Mouse (Mus musculus): ENCODE data around the gene Carmil3.

Gene Carmil3

GRCm38 (mm10) chr14:55495509-55496240, 5.2 kb downstream of the Carmil3 start:
- in situ Hi-C loops (cut with MboI), result no loop called here

- in situ Hi-C loops (cut with MboI), result no loop called here
Measured at GRCm38 (mm10) chr14:55496761-55497448, 6.5 kb downstream of the Carmil3 start.

DNA sequence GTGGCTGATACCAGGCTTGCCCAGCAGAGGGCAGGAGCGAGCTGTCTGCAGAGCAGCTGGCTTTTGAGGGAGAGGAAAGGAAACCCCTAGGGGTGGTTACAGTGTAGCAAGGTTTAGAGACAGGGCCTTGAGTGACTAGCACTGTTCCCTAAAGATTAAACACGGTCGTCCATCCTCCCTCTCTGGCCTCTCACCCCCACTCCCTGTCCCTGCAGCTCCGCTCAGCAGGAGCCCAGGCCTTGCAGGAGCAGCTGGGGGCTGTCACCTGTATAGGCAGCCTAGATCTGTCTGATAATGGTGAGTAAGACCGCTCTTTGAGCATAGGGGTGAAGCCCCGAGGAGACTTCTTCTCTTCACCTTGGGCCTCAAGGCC, 7.0 kb downstream of the Carmil3 start:
- in situ Hi-C loops (cut with MboI), result no loop called here

DNA sequence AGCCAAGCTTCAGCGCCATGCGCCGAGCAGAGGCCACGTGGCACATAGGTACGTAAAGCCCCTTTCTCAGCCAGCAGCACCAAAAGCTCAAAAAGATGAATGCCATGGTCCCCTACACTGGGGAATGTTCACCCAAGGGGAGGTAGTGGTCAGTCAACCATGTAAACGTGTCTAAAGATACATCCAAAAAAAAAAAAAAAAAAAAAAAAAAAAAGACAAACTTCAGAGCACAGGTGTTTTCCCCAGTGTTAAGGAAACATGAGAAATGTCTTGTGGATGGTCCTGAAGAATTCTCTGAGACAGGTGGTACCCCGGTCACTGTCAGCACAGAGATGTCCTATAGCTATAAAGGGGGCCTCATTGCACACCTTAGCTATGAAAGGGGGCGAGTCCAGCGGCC, 15.2 kb downstream of the Carmil3 start:
- in situ Hi-C loops (cut with MboI), result no loop called here

GRCm38 (mm10) chr14:55507801-55508200, 17.4 kb downstream of the Carmil3 start:
- in situ Hi-C loops (cut with MboI), result no loop called here

DNA sequence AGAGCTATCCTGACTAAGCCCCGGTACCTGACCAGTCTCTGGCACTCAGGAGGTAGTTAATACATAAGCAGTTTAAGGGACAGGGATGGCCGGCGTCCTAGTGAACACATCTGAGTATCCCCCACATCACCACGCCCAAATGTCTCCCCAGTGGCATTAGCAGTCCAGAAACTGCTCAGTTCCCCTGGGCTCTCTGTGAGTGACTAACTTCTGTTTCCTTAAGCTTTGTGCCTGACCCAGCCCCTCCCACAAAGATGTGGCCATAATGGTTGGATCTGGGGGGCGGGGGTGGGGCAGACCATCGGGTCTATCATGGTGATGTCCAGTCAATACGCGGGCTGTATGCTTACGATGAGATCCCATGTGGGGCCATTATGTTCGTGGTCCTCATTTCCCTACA, 19.1 kb downstream of the Carmil3 start:
- in situ Hi-C loops (cut with MboI), result no loop called here

GRCm38 (mm10) chr14:55510125-55510731, 19.8 kb downstream of the Carmil3 start, which contains the start of gene Cpne6:
Gene Cpne6 (plus strand): TSS chr14:55510445.
- in situ Hi-C loops (cut with MboI), result no loop called here

- in situ Hi-C loops (cut with MboI), result no loop called here
Measured at GRCm38 (mm10) chr14:55511037-55511436, 20.6 kb downstream of the Carmil3 start.

GRCm38 (mm10) chr14:55513927-55514326, 23.5 kb downstream of the Carmil3 start:
- in situ Hi-C loops (cut with MboI), result no loop called here

DNA sequence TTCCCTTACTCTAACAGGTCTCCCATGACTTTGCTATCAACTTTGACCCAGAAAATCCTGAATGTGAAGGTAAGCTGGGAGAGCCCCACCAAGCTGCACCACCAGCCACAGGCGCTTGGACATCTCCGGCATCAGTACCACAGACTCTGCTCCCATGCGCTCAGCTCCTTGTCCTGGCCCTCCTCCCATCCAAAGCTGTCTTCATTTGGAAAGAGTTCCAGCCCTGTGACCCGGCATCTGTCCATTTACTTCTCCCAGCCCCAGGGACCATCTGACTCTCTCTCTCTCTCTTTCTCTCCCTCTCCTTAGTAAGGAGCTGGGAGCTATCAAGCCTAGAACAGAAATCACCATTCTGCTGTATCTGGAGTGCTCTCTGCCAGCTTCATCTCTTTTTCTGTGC, 25.4 kb downstream of the Carmil3 start:
- in situ Hi-C loops (cut with MboI), result no loop called here

DNA sequence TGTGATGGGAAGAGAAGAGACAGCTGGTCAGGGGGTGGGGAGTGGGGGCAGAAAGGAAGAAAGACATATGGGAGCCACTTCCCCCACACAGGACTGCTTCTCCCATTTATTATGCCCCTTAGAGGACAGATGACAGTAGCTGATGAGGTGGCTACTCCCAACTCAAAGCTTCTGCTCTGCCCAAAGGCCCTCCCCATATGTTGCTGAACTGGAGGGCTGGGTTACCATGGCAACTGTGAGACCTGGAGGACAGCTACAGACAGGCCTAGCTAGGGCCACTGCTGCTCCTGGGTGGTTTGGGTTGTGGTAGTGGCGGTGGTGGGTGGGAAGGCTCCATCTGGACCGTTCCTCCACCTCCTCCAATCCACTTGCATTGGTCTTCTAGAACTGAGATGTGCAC, 28.4 kb downstream of the Carmil3 start:
- in situ Hi-C loops (cut with MboI), result no loop called here

DNA sequence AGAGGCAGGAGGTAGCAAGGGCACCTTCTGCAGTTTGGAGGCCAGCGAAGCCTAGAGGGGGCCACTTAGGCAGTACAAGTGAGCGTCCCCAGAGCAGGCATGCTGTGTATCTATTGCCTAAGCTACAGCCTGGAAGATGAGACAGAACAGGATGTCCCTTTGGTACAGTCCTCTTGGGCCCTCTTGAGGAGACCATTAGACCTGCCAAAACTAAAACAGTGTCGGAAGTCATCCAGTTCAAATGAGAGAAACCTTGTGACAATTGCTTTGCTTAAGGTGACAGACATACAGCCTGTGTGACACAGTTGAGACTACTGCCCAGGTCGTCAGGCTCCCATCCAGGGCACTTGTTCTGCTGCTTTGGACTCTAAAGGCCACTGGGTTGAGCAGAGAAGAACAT, 29.2 kb downstream of the Carmil3 start:
- in situ Hi-C loops (cut with MboI), result no loop called here

DNA sequence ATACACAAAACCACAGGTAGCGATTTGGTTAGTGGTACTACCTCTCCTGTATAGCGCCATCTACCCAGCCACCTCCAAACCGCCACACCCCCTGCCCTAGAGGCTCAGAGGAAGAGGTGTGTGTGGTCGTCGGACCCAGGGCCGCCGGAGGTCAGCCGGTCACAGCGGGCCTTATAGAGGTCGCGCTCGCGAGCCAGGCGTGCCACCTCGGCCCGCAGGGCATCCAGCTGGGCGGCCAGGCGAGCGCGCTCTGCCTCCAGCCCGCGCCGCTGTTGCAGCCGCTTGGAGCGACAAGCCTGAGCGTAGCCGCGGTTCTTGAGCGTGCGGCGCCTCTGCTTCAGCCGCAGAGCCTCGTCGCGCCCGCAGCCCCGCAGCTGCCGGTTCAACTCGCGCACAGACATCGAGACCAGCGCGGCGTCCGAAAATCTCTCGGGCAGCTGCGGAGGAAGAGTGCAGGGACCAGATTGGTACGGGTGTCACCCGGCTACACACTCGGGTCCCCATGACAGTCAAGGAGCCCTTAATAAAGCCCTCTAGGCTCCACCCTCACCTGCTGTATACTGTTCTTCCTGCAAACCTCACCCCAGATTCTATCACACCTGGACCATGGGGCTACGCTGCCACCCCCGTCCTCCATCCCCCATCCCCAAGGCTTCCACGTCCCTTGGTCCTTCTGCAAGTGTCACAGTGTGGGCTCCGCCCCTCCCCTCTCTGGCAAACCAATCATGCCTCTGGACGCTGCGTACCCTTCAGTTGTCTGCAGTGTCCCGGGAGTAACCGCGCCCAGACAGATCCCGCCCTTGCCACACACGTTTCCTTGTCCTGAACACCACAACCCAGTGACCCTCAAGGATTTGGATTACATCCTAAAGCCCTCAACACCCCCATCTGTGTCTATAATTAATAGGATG, 30.3 kb downstream of the Carmil3 start:
- in situ Hi-C loops (cut with MboI), result no loop called here

DNA sequence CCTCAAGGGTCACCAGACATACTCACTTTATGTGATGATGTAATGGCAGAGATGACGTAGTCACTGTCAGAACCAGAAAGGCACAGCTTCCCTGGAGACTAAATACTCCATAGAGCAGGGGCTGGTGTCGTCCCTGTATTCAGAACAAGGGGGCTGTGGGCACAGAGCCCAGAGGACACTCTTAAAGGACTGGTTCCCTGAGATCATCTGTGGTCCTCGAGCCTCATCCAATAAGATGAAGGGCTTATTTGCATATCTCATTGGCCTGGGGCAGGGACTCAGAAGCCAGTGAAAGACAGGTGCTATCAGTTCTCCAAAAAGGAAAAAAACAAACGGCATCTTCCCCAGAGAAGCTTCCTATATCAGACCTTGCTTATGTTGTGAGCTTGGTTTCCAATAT, 33.6 kb downstream of the Carmil3 start:
- in situ Hi-C loops (cut with MboI), result no loop called here

GRCm38 (mm10) chr14:55524785-55525184, 34.3 kb downstream of the Carmil3 start, which contains the start of gene Nrl:
Gene Nrl (minus strand): TSS chr14:55524981.
- in situ Hi-C loops (cut with MboI), result no loop called here

DNA sequence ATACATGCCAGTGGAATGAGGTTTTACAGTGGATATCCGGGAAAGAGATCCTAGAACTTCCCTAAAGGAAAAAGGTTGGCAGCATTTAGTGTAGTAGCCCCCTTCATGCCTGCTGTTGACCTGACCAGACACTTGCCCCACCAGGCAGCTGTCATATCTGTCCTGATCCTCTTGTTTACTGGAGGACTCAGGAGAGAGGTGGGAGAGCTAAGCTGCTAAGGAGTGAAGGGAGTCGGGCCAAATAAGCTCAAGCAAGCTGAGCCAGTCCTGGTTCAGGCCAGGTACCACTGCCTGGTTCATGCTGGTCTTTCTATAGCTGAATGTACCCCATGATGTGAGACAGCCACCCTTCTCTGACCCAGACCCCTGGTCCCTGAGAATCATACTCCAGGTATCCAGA, 36.2 kb downstream of the Carmil3 start:
- in situ Hi-C loops (cut with MboI), result no loop called here

- in situ Hi-C loops (cut with MboI), result no loop called here
Measured at GRCm38 (mm10) chr14:55527940-55528339, 37.5 kb downstream of the Carmil3 start.

GRCm38 (mm10) chr14:55536116-55536745, 45.8 kb downstream of the Carmil3 start:
- in situ Hi-C loops (cut with MboI), result no loop called here

GRCm38 (mm10) chr14:55540067-55540786, 49.8 kb downstream of the Carmil3 start, which contains the start of gene Pck2:
Gene Pck2 (plus strand): TSS chr14:55540266.
- in situ Hi-C loops (cut with MboI), result no loop called here

DNA sequence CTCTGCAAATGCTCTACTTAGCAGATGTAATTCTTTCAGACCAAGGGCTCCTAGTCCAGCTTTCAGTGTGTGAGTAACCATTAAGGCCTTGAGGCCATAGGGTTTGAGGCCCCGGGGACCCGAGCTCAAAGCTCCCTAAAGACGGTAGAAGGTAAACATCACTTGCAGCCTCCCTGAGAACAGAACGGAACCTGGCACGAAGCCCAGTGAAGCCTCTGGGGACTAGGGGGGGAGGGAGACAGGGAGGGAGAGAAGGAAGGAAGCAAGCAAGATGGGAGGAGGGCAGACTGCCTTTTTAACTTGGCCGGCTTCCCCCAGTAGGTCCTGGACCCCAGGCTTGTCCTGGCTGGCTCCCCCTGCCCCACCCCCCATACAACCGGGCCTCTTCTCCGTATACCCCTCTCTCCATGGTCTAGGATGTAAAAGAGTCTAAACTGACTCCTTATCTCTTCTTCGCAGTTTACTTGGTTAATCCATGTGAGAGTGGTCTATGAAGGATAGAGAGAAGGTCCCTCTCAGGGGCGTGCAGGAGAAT, 50.4 kb downstream of the Carmil3 start:
- in situ Hi-C loops (cut with MboI), result no loop called here

Measured in mature B cell (primary cell).